Mouse (Mus musculus): ENCODE data around the gene Hmgxb4.

DNA sequence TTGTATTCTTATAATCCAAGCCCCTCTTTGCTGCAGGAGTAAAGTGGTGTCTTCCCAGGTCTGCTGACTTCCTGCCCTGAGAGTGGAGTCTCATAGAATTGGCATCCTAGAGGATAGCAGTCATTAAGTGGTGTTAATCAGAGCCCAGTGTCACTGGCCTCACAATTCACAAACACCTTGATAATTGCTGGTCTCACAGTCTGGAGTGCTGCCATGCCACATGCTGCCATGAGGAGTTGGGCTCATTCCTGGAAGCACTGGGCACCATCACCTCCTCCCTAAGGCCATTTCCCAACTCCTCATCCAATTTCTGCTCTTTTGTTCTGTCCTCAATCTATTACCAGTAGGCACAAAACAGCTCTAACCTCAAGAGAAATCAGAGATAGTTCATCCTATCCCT is 42.5 kb downstream of the Hmgxb4 start:
- TF ChIP-seq CTCF (conservative IDR thresholded peaks at IDR 0.05; ENCODE audit: low read length): no peak
- no peak for TF ChIP-seq NANOG (IDR thresholded peaks at IDR 0.05; ENCODE audit: borderline replicate concordance, low read length)
